Mouse (Mus musculus) cerebellum, adult 11-12 months (tissue): ENCODE measurements around the gene Aamp.

Source experiments
- DNase-seq: peaks from one replicate; pipeline ENCODE4 v3.0.0; 2022

Aamp gene

GRCm38 (mm10) chr1:74300347-74301110 is 16.0 kb upstream of the Aamp start:
- no peak for DNase-seq

- DNase-seq: peak; percentile 72
Observed at GRCm38 (mm10) chr1:74298996-74299395, 14.5 kb upstream of the Aamp start.

DNA sequence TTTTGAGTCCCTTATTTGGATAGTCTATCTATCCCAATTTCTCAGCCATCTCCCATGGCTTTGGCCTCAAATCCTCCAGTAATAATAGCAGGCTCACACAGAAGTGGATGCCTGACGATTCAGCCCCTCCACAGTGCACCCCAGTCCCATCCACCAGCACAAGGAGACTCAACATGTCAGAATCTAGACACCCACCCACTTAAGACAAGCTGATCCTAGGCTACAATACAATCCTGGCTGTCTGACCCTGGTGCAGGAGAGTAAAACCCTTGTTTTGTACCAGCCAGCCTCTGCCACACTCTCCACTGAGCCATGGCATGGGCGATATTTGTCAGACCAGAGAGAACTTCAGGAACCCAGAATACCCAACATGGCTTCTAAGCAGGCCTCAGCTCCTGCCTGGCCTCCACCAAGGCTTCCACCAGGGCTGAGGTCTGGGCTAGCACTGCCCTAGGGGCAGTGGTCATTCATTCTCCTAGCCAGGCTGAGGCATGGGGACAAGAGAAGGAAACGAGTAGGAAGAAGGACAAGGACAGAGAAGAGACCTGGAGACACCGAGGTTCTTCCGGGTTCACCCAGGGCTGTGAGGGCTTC is 13.7 kb upstream of the Aamp start:
- no peak for DNase-seq

GRCm38 (mm10) chr1:74297269-74297668 is 12.7 kb upstream of the Aamp start:
- DNase-seq: peak; percentile 56

DNA sequence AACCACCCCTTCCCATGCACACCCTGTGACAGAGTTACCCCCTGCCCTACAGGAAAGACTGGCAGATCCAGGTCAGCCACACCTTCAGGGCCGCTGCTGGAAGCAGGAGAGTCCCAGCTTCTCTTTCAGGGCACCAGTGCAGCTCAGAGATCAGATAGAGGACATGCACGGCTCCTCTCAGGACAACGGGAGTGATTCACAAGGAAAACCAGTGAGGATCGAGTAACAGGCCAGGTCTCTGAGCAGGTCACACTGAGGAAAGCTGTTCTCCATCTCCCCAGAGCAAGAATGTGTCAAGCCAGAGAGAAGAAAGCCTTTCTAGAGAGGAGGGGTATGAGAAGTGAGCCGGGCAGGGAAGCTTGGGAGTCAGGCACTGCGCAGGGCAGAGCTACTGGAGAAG is 11.9 kb upstream of the Aamp start:
- DNase-seq: peak; percentile 38

DNA sequence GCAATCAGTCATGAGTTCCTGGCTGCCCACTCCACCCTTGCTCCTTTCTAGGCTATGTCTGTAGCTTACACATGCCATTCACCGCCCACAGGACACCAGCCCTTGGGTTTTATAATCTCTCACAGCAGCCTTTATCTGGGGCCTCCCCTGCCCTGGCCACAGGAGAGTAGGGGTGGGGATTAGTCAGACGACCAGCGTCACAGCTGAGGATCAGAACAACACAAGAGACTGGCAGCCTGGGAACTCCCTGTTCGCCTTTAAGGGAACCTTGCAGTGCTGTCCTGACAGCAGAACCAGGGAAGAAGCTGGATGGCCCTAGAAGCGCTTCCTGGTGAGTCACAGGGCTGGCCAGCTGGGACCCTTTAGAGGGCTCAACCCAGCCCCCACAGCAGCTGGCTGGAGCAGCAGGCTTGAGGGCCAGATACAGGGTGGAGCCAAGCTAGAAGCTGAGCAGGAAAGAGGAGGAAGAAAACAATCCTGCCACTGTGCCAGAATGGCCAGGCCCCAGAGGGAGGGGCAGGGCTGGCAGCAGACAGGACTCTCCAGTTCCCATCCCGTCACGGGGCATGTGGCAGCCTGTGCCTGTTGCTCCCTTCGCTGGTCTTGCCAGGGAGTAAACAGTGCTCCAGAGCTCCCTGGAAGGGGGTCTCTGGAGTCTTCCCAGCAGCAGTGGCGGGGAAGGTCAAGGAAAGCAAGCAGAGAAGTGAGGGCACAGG is 11.1 kb upstream of the Aamp start:
- DNase-seq: peak; percentile 93

- peak; percentile 71 for DNase-seq
Observed at GRCm38 (mm10) chr1:74294733-74295455, 10.4 kb upstream of the Aamp start.

DNA sequence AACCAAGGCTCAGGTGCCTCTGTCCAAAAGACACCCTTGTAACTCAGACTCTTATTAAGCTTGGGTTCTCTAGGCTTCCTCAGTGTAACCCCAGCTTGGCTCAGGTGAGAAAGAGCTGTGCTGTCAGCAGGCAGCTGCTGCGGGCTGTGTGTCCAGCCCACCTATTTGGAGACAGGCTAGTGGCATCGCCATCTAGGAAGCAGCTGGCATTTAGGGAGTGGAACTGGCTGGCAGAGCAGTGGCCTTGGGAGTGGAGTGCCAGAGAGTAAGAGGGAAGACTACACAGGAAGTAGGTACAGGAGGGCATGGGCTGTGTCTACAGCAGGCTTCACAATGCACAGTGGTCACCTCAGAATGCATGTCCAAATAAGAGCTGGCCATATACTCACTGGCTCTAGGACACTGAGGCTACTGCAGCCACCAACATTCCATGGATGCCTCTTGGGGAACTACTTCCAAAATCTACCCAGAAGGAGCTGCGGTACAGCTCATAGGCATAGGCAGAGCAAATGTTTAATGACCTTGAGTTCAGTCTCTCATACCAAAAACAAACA is 9.6 kb upstream of the Aamp start:
- peak; percentile 28 for DNase-seq

DNA sequence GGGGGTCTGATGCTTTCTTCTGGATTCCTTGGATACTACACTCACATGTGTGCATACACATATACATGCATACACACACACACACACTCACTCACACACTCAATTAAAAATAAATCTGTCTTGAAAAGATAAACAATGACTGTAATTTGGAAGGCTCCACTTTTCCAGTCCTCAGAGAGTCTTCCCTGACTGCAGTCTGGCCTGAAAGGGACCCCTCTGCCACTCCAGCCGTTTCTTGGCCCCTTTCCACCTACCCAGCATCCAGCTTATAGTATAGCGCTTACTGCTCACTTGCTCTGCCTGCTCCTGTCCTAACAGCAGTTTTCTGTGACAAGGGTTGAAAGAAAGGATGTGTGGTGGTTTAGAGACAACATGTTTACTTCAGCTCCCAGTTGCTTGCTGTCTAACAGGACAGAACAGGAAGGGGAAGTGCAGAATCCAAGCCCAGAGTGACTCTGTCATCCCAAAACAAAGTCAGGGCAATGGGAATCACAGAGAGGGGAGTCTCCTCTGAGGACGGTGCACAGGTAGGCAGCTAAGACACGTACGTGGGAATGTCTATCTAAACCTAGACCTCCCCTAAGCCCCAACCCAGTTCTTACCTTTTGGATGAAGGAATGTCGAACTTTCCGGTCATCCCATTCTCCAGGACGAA is 8.9 kb upstream of the Aamp start:
- DNase-seq: no peak

GRCm38 (mm10) chr1:74292331-74293020 is 7.9 kb upstream of the Aamp start:
- no peak for DNase-seq

GRCm38 (mm10) chr1:74290141-74290540 is 5.6 kb upstream of the Aamp start:
- peak; percentile 62 for DNase-seq

DNA sequence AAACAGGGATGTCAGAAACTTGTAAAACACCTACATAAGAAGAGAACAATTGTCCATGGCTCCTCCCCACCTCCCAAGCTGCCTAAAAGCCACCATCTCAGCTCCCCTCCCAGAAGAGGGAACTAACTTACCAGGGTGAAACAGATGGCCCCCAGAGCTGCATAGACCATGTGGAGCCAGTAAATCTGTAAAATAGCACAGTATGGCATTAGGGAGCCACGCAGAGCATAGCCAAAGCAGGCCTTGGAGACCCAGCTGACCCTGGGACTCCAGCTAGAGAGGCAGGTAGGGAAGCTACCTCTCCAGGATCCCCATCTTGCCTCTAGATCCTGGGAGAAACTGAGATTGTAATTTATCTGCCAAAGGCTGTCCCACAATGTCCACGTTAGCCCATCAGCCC is 5.2 kb upstream of the Aamp start:
- no peak for DNase-seq

- DNase-seq: no peak
Observed at GRCm38 (mm10) chr1:74289248-74289647, 4.7 kb upstream of the Aamp start.

DNA sequence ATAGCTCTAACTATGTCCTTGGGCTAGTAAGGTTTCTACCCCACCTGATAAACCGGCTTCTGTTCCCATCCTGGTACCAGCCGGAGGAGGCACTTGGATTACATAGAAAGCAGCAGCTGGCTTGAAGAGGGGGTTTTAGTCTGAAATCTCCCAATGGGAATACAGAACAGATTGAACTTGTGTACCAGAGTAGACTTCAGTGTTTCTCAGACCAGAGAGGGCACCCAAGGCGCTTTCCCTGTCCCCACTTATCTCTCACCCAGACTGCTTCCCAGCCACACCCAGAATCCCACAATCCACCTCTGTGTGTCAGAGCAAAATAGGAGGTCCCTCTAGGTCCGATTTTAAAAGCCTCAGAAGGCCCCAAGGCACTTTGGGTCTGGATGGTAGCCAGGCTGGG is 3.8 kb upstream of the Aamp start:
- DNase-seq: peak; percentile 38

DNA sequence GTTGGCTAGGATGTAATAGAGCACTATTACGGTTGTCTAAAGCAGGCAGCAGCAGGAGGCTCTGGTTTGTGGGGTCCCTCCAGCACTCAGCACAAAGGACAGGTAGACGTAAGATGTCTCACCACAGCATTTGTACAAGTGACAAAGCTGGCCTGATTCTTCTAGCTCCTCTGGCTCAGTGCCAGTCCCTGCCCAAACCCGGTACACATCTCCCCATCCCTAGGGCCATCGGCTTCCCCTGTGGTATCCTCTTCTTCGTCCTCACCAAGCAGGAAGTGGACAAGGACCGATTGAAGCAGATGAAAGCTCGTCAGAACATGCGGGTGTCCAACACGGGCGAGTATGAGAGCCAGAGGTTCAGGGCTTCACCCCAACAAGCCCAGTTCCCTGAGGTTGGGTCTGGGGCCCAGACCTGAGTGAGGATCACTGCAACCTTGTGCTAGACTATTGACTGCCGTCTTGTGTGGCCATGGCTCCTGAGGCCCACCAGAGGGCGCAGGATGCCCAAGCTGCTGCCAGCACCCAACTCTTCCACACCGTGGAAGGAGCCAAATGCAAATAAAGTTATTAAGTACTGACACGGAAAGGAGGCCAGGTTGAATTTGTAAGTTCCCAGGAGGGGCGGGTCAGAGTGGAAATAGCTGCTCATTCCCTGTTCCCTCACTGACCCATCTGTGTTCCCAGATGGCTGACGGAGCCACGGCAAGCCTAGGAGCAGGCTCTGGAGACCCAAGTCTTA is 2.5 kb upstream of the Aamp start:
- peak; percentile 70 for DNase-seq

DNA sequence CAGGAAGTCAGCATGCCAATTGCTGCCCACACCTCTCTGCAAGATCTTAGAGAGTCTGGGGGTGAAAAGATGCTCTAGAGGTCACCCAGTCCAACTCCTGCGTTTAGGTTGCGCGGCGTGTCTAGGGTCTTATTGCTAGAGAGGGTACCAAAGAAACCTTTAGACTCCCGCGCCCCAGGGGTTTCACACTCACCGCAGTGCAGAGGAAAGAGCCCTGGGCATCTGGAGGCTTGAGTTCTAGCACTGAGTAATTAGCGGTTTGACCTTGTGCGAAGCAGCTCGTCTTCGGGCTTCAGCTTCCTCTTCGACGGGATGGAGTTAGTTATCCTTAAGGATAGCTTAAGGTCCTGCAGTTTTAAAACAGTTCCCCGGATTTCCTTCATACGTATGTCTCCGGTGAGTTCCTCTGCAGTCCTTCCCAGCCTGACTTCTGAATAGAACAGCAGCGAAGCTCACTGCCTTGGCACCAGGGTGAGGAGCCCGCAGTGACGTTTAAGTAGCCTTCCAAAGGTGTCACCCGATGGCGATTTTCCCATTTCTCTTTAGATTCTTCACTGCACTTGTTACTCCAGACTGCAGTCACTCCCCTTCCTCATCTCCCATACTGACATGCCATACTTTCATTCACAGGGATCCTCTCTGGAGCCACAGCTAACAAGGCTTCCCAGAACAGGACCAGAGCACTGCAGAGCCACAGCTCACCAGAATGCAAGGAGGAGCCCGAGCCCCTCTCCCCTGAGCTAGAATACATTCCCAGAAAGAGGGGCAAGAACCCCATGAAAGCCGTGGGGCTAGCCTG is 873 bp upstream of the Aamp start:
- peak; percentile 68 for DNase-seq

GRCm38 (mm10) chr1:74283686-74284463 is 663 bp downstream of the Aamp start:
- DNase-seq: peak; percentile 84

DNA sequence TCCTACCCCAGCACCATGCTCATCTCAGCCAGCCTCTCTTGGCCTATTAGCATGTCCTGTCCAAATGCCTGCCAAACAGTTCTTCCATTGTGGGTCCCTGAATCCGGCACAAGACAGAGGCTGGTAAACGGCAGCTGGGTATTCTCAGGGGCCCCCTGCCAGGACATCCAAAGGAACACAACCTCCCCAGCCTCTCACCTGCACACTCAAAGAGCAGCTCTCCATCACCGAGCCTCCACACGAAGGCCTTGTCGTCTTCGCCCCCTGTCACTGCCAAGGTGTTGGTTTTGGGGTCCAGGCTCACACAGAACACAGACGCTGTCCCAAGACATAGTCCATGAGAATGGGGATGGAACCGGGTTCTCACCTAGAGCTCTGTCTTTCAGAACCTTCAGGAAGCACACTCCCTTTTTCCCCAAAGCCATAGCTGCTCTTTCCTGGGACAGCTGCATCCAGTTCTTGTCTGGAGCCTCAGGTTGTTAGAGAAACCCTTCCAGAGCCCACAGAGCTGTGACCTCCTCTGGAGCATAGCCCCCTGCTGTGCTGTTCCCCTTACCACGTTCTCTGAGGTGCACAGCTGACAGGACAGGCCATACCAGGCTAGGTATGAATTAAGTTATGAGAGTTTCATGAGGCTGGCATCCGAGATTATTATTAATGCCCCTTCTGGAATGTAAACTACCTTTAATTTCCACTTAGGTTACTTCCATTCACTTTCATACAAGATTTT is 1.5 kb downstream of the Aamp start:
- peak; percentile 63 for DNase-seq

GRCm38 (mm10) chr1:74281886-74282285 is 2.7 kb downstream of the Aamp start:
- peak; percentile 35 for DNase-seq
